Mouse (Mus musculus) embryonic facial prominence, embryonic 15.5 days (tissue): ENCODE results near the gene 1700001C02Rik. TPM values are rescaled to one million over a fixed set of nuclear protein-coding genes. Genes with fewer than 3 reads are reported as not detected.
A peak's percentile ranks its signal among the peaks of the same experiment; 100 is the strongest.

Experiments
- ATAC-seq: fragments of 200-750 bp; cut with Nextera tagmentation; 2 replicates; pipeline ENCODE4 v1.8.0; 2017; ENCODE audit warnings: low read depth, moderate TSS enrichment; ENCODE audit not compliant: insufficient number of reproducible peaks, low FRiP score, low TSS enrichment
- H3K27ac ChIP-seq: fragments of 300-500 bp; sonication (generic); replicated peaks from 2 replicates; pipeline ENCODE4 v1.5.1; 2015; ENCODE audit warnings: mild to moderate bottlenecking, inconsistent platforms
- H3K27me3 ChIP-seq: fragments of 300-500 bp; sonication (generic); 2 replicates; pipeline ENCODE4 v1.6.1; 2015; ENCODE audit warnings: inconsistent platforms
- H3K36me3 ChIP-seq: fragments of 300-500 bp; sonication (generic); 2 replicates; pipeline ENCODE4 v1.6.1; 2015; ENCODE audit warnings: mild to moderate bottlenecking, inconsistent platforms
- H3K4me1 ChIP-seq: fragments of 300-500 bp; sonication (generic); 2 replicates; pipeline ENCODE4 v1.6.1; 2015; ENCODE audit warnings: inconsistent platforms
- H3K4me2 ChIP-seq: fragments of 300-500 bp; sonication (generic); replicated peaks from 2 replicates; pipeline ENCODE4 v1.6.1; 2015; ENCODE audit warnings: mild to moderate bottlenecking, inconsistent platforms
- H3K4me3 ChIP-seq: fragments of 300-500 bp; sonication (generic); replicated peaks from 2 replicates; pipeline ENCODE4 v1.5.1; 2015; ENCODE audit warnings: mild to moderate bottlenecking, inconsistent platforms
- H3K9ac ChIP-seq: fragments of 300-500 bp; sonication (generic); 2 replicates; pipeline ENCODE4 v1.6.1; 2015; ENCODE audit warnings: inconsistent platforms
- H3K9me3 ChIP-seq: fragments of 300-500 bp; sonication (generic); replicated peaks from 2 replicates; pipeline ENCODE4 v1.6.1; 2016; ENCODE audit warnings: inconsistent platforms
- WGBS: fragments of 180-500 bp; shearing (Covaris S2); methylation state at CpG from one replicate; pipeline ENCODE4 v1.1.7; 2015; 5-methylcytosine and 5-hydroxymethylcytosine counted together
- polyA plus RNA-seq: library from polyadenylated mRNA; unstranded; fragments of >200 nt; fragmentation: Nextera tagmentation; extraction: Ambion mirVana; gene quantifications from 2 replicates; pipeline ENCODE4 v1.2.1, GENCODE M21; 2015

1700001C02Rik gene
- polyA plus RNA-seq, result 6.7 and 19.1 TPM in 2 replicates

GRCm38 (mm10) chr5:30465861-30466260 lies at the start of gene 1700001C02Rik:
Gene 1700001C02Rik (plus strand): TSS chr5:30466047.
- peaks cover 22% of the 10 kb centered on the region for H3K27me3 ChIP-seq
- no peaks in the 10 kb centered on the region for H3K9me3 ChIP-seq
- H3K4me3 ChIP-seq, result peak within 1 kb of the TSS; percentile 22
- peaks cover 23% of the 10 kb centered on the region for H3K4me1 ChIP-seq
- peak within 1 kb of the TSS; percentile 44 for H3K4me2 ChIP-seq
- H3K36me3 ChIP-seq, result no peaks in the 10 kb centered on the region
- H3K9ac ChIP-seq, result no peak within 1 kb of the TSS
- 21% methylated on average over 21 of the region's 21 CpGs for WGBS
- no peak for ATAC-seq
- no peak within 1 kb of the TSS for H3K27ac ChIP-seq

DNA sequence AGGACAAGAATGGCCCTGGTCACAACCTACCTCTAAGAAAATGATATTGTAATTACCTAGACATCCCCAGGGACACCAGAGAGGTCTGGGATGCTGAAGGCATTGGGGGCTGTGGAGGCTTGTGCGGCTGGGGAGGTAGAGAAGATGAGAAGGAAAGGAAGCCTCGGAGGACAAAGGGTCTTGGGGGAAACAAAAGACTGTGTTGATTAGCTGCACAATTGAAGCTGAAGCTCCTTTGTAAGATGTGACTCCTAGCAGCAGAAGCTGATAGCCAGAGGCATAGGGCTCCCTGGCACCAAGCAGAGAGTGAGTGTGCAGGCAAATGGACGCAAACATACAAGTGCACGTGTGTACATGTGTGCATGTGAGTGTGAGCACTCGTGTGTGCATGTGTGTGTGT lies 49.2 kb upstream of the 1700001C02Rik start:
- H3K27me3 ChIP-seq, result no peaks in the 10 kb centered on the region
- H3K27ac ChIP-seq, result no peak overlapping the region
- H3K9ac ChIP-seq, result no peak overlapping the region
- WGBS, result 37% methylated on average over 5 of the region's 5 CpGs
- no peaks in the 10 kb centered on the region for H3K4me1 ChIP-seq
- no peaks in the 10 kb centered on the region for H3K9me3 ChIP-seq
- no peaks in the 10 kb centered on the region for H3K36me3 ChIP-seq
- no peak overlapping the region for H3K4me3 ChIP-seq
- H3K4me2 ChIP-seq, result no peak overlapping the region
- ATAC-seq, result no peak

DNA sequence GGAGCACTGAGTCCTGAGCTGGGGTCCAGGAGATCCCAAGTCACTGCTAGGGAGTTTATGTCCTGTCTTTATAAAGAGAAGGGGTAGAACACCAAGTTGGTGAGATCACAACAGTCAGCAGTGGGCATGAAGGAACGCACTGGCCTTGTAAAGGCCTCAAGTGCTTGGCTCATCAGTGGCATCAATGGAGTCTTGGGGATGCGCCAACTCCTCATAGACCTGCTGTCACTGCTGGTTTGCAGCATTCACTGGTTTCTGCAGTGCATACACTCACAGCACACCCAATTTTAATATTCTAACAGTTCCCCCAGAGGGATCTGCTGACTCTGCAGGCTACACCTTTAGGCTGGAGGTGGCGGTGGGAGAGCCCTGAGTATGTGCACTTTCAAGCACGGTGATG lies 42.7 kb upstream of the 1700001C02Rik start:
- Histone ChIP-seq H3K9me3 (no peaks in the 10 kb centered on the region), H3K4me2 (no peak overlapping the region), H3K27me3 (no peaks in the 10 kb centered on the region), H3K27ac (no peak overlapping the region), H3K4me1 (peaks cover 10% of the 10 kb centered on the region), H3K4me3 (no peak overlapping the region), H3K36me3 (no peaks in the 10 kb centered on the region), H3K9ac (no peak overlapping the region)
- WGBS, result 82% methylated on average over 4 of the region's 4 CpGs
- no peak for ATAC-seq

- no peak for ATAC-seq
- H3K27me3 ChIP-seq, result no peaks in the 10 kb centered on the region
- H3K4me1 ChIP-seq, result peaks cover 10% of the 10 kb centered on the region
- H3K36me3 ChIP-seq, result no peaks in the 10 kb centered on the region
- H3K27ac ChIP-seq, result no peak overlapping the region
- no peak overlapping the region for H3K4me3 ChIP-seq
- 20% methylated on average over 8 of the region's 8 CpGs for WGBS
- H3K9me3 ChIP-seq, result no peaks in the 10 kb centered on the region
- no peak overlapping the region for H3K9ac ChIP-seq
- H3K4me2 ChIP-seq, result no peak overlapping the region
Measured at GRCm38 (mm10) chr5:30423572-30424244, 42.1 kb upstream of the 1700001C02Rik start.

DNA sequence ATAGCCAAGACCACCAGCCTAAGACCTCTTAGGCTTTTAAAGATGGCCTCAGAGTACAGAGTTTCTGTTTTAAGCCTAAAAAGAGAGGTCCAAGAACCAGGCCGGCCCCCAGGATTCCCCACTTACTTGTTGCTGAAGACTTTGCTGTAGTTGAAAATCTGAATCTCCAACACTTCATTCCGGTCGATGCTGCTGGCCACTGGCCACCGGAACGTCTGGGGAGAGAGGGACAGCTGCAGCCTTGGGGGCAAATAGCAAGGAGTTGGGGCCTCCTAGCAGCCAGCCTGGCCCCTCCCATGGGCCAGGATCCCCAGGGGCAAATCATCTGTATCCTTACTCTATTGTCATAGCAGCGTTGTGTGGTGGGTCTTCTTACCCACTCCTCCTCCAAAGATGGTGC lies 38.4 kb upstream of the 1700001C02Rik start:
- H3K4me1 ChIP-seq, result peaks cover 10% of the 10 kb centered on the region
- no peak overlapping the region for H3K4me3 ChIP-seq
- ATAC-seq, result no peak
- 68% methylated on average over 6 of the region's 6 CpGs for WGBS
- no peaks in the 10 kb centered on the region for H3K27me3 ChIP-seq
- H3K27ac ChIP-seq, result no peak overlapping the region
- no peak overlapping the region for H3K9ac ChIP-seq
- H3K4me2 ChIP-seq, result no peak overlapping the region
- no peaks in the 10 kb centered on the region for H3K9me3 ChIP-seq
- H3K36me3 ChIP-seq, result no peaks in the 10 kb centered on the region

- no peak for ATAC-seq
- no peaks in the 10 kb centered on the region for H3K27me3 ChIP-seq
- no peak overlapping the region for H3K4me3 ChIP-seq
- no peaks in the 10 kb centered on the region for H3K9me3 ChIP-seq
- no peak overlapping the region for H3K9ac ChIP-seq
- no peak overlapping the region for H3K27ac ChIP-seq
- H3K4me2 ChIP-seq, result no peak overlapping the region
- H3K4me1 ChIP-seq, result no peaks in the 10 kb centered on the region
- 47% methylated on average over 2 of the region's 2 CpGs for WGBS
- H3K36me3 ChIP-seq, result no peaks in the 10 kb centered on the region
Measured at GRCm38 (mm10) chr5:30438931-30439330, 26.9 kb upstream of the 1700001C02Rik start.

DNA sequence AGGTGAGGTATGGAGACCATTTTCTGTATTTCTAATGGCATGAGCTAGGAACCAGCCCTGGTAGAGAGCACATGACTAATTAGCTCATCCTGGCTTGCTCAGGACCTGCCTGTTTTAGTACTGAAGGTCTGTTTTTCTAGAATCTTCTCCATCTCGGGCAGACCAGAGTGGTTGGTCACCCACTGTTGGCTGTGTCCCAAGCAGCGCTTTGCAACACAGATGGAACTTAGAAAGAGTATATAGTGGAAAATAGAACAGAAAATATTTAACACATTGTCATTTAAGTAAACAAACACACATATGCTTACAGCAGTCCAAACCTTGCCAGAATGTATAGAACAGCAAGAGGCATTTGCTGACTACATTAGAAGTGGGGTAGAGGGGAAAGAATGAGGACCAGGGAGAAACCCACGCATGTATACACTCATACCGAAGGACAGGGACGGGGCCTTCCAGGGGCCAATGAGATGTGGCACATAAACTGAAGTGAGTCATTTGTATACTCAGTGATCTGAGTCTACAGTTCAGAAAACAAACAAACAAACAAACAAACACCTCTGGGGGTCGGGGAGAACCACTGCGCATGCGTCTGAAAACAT lies 25.4 kb upstream of the 1700001C02Rik start:
- Histone ChIP-seq H3K27me3 (no peaks in the 10 kb centered on the region), H3K4me3 (no peak overlapping the region), H3K27ac (no peak overlapping the region), H3K4me2 (no peak overlapping the region), H3K36me3 (no peaks in the 10 kb centered on the region), H3K4me1 (no peaks in the 10 kb centered on the region), H3K9ac (no peak overlapping the region), H3K9me3 (no peaks in the 10 kb centered on the region)
- WGBS, result 81% methylated on average over 8 of the region's 8 CpGs
- no peak for ATAC-seq

DNA sequence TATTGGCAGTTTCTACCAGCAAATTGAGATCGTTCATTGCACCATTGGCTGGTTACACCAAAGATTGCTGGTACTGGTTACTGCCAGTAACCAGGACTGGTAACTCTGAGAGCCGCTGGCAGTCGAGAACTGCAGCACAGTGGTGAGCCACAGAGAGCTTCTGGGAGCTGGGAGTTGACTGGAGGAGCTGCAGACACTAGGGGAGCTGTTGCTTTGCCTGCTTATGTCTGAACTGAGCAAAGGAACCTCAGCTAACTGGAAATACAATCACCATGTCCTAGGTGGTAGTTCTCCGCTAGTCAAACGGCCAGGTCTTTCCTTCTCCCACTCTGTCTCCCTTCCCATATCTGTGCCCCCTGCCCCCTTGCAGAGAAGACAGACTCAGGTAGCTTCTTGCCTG lies 23.7 kb upstream of the 1700001C02Rik start:
- Histone ChIP-seq H3K27ac (no peak overlapping the region), H3K27me3 (no peaks in the 10 kb centered on the region), H3K9ac (no peak overlapping the region), H3K4me1 (no peaks in the 10 kb centered on the region), H3K36me3 (no peaks in the 10 kb centered on the region), H3K4me3 (no peak overlapping the region), H3K9me3 (no peaks in the 10 kb centered on the region), H3K4me2 (no peak overlapping the region)
- ATAC-seq, result no peak
- 59% methylated on average over 5 of the region's 5 CpGs for WGBS

GRCm38 (mm10) chr5:30444327-30444895 lies 21.4 kb upstream of the 1700001C02Rik start:
- H3K9me3 ChIP-seq, result no peaks in the 10 kb centered on the region
- H3K4me2 ChIP-seq, result no peak overlapping the region
- H3K9ac ChIP-seq, result no peak overlapping the region
- no peak overlapping the region for H3K27ac ChIP-seq
- no peaks in the 10 kb centered on the region for H3K27me3 ChIP-seq
- H3K4me1 ChIP-seq, result no peaks in the 10 kb centered on the region
- 77% methylated on average over 13 of the region's 13 CpGs for WGBS
- no peak overlapping the region for H3K4me3 ChIP-seq
- H3K36me3 ChIP-seq, result no peaks in the 10 kb centered on the region
- no peak for ATAC-seq

GRCm38 (mm10) chr5:30456056-30456455 lies 9.8 kb upstream of the 1700001C02Rik start:
- Histone ChIP-seq H3K9ac (no peak overlapping the region), H3K27ac (no peak overlapping the region), H3K4me3 (no peak overlapping the region), H3K27me3 (no peaks in the 10 kb centered on the region), H3K4me2 (no peak overlapping the region), H3K4me1 (0 out of 2 replicates have a peak, but pooled peaks cover 4% of the 10 kb centered on the region), H3K9me3 (no peaks in the 10 kb centered on the region), H3K36me3 (no peaks in the 10 kb centered on the region)
- WGBS, result 59% methylated on average over 6 of the region's 6 CpGs
- no peak for ATAC-seq

GRCm38 (mm10) chr5:30460155-30460554 lies 5.7 kb upstream of the 1700001C02Rik start:
- no peak overlapping the region for H3K4me3 ChIP-seq
- no peak overlapping the region for H3K4me2 ChIP-seq
- H3K4me1 ChIP-seq, result peaks cover 12% of the 10 kb centered on the region
- H3K36me3 ChIP-seq, result no peaks in the 10 kb centered on the region
- H3K27ac ChIP-seq, result no peak overlapping the region
- H3K9me3 ChIP-seq, result no peaks in the 10 kb centered on the region
- H3K27me3 ChIP-seq, result peaks cover 12% of the 10 kb centered on the region
- WGBS, result 42% methylated on average over 4 of the region's 4 CpGs
- no peak for ATAC-seq
- no peak overlapping the region for H3K9ac ChIP-seq
